Mouse (Mus musculus): Measurements from ENCODE around the gene Fam210b. TPM values are rescaled to one million over a fixed set of nuclear protein-coding genes. Genes with fewer than 3 reads are reported as not detected.
A peak's percentile ranks its signal among the peaks of the same experiment; 100 is the strongest.

The Fam210b gene
- polyA plus RNA-seq, 1 experiment from 2014 or later, result 27.6 TPM

DNA sequence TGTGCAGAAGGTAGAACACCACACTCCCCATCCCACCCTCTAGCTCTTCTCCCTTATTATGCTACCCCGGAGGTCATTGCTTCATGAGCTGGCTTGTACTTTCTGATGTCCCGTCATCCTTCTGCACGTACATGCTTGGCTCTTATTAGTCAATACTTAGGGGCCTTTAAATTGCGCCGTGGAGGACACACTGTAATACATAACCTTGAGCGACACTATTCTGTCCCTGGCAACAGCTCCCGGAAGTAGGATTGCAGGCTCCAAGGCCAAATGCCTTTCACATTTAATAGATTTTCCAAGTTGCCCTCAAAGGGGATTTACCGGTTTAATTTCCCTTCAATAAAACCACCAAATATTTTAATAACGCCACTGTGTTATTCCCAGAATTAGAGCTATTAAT, 33.6 kb upstream of the Fam210b start:
- no peaks in the 10 kb centered on the region for H3K9me3 ChIP-seq (ENCODE audit: control insufficient read depth, low read length)
- H3K4me1 ChIP-seq (replicated peaks; ENCODE audit: control insufficient read depth, insufficient read depth, low read length), result no peaks in the 10 kb centered on the region
- H3K4me2 ChIP-seq (replicated peaks; ENCODE audit: low read depth, low read length), result no peak overlapping the region
- DNase-seq (ENCODE audit: low spot score) (no peak), ATAC-seq (ENCODE audit: low FRiP score) (no peak)
- no peak overlapping the region for H3K9ac ChIP-seq (ENCODE audit: low read depth, low read length)
- H3K27ac ChIP-seq (ENCODE audit: low read depth, low read length), result no peak overlapping the region
- H3K4me3 ChIP-seq (ENCODE audit: low read depth, low read length), result no peak overlapping the region
- WGBS, result 92% methylated on average over 9 of the region's 9 CpGs
- H3K27me3 ChIP-seq (ENCODE audit: control insufficient read depth, insufficient read depth, low read length), result no peaks in the 10 kb centered on the region
- no peaks in the 10 kb centered on the region for H3K36me3 ChIP-seq (ENCODE audit: control insufficient read depth, insufficient read depth, low read length)

DNA sequence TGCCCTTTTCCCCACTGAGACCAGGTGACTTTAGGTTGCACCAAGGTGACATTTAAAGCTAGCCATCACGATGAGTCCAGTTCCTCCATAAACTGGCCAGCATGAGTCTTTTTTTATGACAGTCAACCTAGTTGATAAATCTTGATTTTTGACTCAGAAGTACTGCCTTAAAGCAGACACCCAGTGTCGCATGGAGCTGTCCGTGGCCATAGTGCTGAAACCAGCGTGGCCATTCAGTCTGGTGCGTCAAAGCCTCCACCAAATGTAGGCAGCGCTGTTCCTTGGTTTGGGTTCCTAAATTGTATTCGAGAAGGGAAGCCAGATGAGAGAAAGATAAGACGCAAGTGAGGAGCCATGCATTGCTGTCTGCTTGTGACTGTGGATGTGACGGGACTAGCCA, 24.5 kb upstream of the Fam210b start:
- H3K36me3 ChIP-seq (ENCODE audit: control insufficient read depth, insufficient read depth, low read length), result no peaks in the 10 kb centered on the region
- ATAC-seq (ENCODE audit: low FRiP score) (no peak), DNase-seq (ENCODE audit: low spot score) (peak; percentile 79)
- no peaks in the 10 kb centered on the region for H3K9me3 ChIP-seq (ENCODE audit: control insufficient read depth, low read length)
- no peak overlapping the region for H3K27ac ChIP-seq (ENCODE audit: low read depth, low read length)
- no peak overlapping the region for H3K9ac ChIP-seq (ENCODE audit: low read depth, low read length)
- no peak overlapping the region for H3K4me3 ChIP-seq (ENCODE audit: low read depth, low read length)
- no peaks in the 10 kb centered on the region for H3K4me1 ChIP-seq (replicated peaks; ENCODE audit: control insufficient read depth, insufficient read depth, low read length)
- no peaks in the 10 kb centered on the region for H3K27me3 ChIP-seq (ENCODE audit: control insufficient read depth, insufficient read depth, low read length)
- WGBS, result 21% methylated on average over 9 of the region's 9 CpGs
- no peak overlapping the region for H3K4me2 ChIP-seq (replicated peaks; ENCODE audit: low read depth, low read length)

DNA sequence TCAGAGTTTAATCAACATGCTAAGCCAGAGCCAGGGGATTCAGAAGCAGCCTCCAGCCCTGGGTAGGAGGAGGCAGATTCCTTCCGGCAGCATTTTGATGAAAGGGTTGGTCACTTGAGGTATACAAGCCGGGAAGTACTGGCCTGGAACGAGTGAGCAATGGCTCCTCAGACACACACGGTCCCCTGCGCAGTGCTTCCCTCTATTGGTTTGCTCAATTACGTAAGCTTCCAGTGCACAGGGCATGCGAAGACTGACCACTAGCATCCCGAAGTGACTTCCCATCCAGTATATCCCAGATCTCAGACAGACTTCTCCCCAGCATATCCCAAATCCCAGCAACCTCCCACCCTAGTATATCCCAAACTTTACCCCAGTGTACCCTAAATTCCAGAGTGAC, 17.1 kb upstream of the Fam210b start:
- ATAC-seq (ENCODE audit: low FRiP score) (no peak; the same call in 1 of the 2 replicates), DNase-seq (ENCODE audit: low spot score) (no peak)
- no peak overlapping the region for H3K27ac ChIP-seq (ENCODE audit: low read depth, low read length)
- H3K4me1 ChIP-seq (replicated peaks; ENCODE audit: control insufficient read depth, insufficient read depth, low read length), result no peaks in the 10 kb centered on the region
- no peak overlapping the region for H3K9ac ChIP-seq (ENCODE audit: low read depth, low read length)
- no peaks in the 10 kb centered on the region for H3K9me3 ChIP-seq (ENCODE audit: control insufficient read depth, low read length)
- no peak overlapping the region for H3K4me2 ChIP-seq (replicated peaks; ENCODE audit: low read depth, low read length)
- 55% methylated on average over 8 of the region's 8 CpGs for WGBS
- no peaks in the 10 kb centered on the region for H3K36me3 ChIP-seq (ENCODE audit: control insufficient read depth, insufficient read depth, low read length)
- H3K4me3 ChIP-seq (ENCODE audit: low read depth, low read length), result no peak overlapping the region
- no peaks in the 10 kb centered on the region; the same call in 1 of the 2 replicates for H3K27me3 ChIP-seq (ENCODE audit: control insufficient read depth, insufficient read depth, low read length)

DNA sequence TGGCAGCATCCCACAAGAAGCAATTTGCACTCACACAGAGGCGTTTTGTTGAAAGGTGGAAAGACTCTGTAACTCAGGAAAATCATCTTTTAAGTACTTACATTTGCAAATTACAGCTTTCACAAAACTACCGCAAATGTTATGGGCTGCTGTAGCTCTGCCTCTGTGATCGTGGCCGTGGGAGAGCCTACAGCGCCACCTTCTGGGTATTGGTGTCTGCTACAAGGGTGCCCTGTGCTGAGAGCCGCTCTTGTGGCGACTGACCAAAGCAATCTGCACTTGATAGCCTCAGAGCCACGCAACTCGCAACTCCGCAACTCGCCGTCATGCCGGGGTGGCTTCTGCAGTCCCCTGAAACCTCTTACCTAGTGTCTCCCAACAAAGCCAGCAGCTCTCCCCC, 16.2 kb upstream of the Fam210b start:
- H3K4me3 ChIP-seq (ENCODE audit: low read depth, low read length), result no peak overlapping the region
- no peak overlapping the region for H3K27ac ChIP-seq (ENCODE audit: low read depth, low read length)
- H3K4me2 ChIP-seq (replicated peaks; ENCODE audit: low read depth, low read length), result no peak overlapping the region
- 7% methylated on average over 13 of the region's 13 CpGs for WGBS
- H3K4me1 ChIP-seq (replicated peaks; ENCODE audit: control insufficient read depth, insufficient read depth, low read length), result no peaks in the 10 kb centered on the region
- no peaks in the 10 kb centered on the region for H3K9me3 ChIP-seq (ENCODE audit: control insufficient read depth, low read length)
- ATAC-seq (ENCODE audit: low FRiP score), result no peak
- DNase-seq (ENCODE audit: low spot score), result peak; percentile 86
- no peak overlapping the region for H3K9ac ChIP-seq (ENCODE audit: low read depth, low read length)
- no peaks in the 10 kb centered on the region for H3K36me3 ChIP-seq (ENCODE audit: control insufficient read depth, insufficient read depth, low read length)
- H3K27me3 ChIP-seq (ENCODE audit: control insufficient read depth, insufficient read depth, low read length), result no peaks in the 10 kb centered on the region; the same call in 1 of the 2 replicates

DNA sequence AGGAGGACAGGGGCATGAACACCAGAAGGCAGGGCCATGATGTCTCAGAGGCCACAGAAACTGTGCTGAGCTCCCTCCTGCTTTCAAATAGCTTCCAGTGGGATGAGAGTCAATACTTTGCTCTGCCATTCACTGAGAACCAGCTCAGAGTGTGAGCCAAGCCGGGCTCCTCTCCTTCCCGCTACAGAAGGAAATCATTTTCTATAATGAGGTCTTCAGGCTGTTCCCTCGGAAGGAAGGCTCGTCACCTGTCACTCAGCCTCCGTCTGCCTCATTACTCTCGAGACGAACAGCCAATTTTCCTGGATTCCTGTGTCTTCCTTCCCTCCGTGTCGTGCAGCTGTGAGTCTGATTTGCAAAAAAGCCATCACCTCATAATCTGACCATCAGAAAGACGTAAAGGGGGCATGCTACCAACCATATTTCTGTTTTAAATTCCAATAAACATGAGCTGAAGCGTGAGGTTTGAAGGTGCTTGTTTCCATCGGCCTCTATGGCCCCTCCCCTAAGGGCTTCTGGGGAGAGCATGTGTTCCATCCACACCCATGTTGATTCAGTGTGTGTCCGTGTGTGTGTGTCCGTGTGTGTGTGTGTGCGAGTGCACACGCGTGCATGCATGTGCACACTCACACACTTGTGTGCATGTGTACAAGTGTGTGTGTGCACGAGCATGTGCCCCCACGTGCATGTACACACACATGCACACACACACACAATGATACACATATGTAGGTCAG, 7.0 kb upstream of the Fam210b start:
- H3K4me2 ChIP-seq (replicated peaks; ENCODE audit: low read depth, low read length), result no peak overlapping the region
- H3K36me3 ChIP-seq (ENCODE audit: control insufficient read depth, insufficient read depth, low read length), result no peaks in the 10 kb centered on the region
- 77% methylated on average over 19 of the region's 19 CpGs for WGBS
- H3K27me3 ChIP-seq (ENCODE audit: control insufficient read depth, insufficient read depth, low read length), result no peaks in the 10 kb centered on the region
- no peak for ATAC-seq (ENCODE audit: low FRiP score)
- H3K4me1 ChIP-seq (replicated peaks; ENCODE audit: control insufficient read depth, insufficient read depth, low read length), result no peaks in the 10 kb centered on the region
- H3K9ac ChIP-seq (ENCODE audit: low read depth, low read length), result no peak overlapping the region
- H3K27ac ChIP-seq (ENCODE audit: low read depth, low read length), result no peak overlapping the region
- no peak overlapping the region for H3K4me3 ChIP-seq (ENCODE audit: low read depth, low read length)
- no peak for DNase-seq (ENCODE audit: low spot score)
- no peaks in the 10 kb centered on the region for H3K9me3 ChIP-seq (ENCODE audit: control insufficient read depth, low read length)

DNA sequence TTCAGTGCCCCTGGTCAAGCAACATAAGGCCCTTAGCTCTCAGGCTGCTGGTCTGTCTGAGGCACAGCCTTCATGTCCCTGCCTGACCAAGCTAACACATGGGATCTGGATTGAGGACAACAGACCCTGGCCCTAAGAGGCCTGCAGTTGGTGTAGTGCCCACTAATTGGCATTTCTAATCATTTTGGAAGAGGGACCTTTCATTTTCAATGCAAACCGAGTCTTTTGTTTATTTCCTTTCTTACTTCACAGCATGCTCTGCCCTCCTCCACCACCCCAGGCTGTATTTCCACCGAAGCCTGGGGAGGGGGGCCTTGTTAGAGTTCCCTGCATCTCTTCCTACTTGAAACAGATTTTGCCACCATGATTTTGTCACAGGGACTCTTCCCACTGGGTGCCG, 4.4 kb upstream of the Fam210b start:
- H3K27me3 ChIP-seq (ENCODE audit: control insufficient read depth, insufficient read depth, low read length), result no peaks in the 10 kb centered on the region
- no peaks in the 10 kb centered on the region for H3K36me3 ChIP-seq (ENCODE audit: control insufficient read depth, insufficient read depth, low read length)
- no peaks in the 10 kb centered on the region for H3K9me3 ChIP-seq (ENCODE audit: control insufficient read depth, low read length)
- H3K4me2 ChIP-seq (replicated peaks; ENCODE audit: low read depth, low read length), result no peak overlapping the region
- 34% methylated on average over 3 of the region's 3 CpGs for WGBS
- no peak overlapping the region for H3K27ac ChIP-seq (ENCODE audit: low read depth, low read length)
- H3K9ac ChIP-seq (ENCODE audit: low read depth, low read length), result no peak overlapping the region
- no peak overlapping the region for H3K4me3 ChIP-seq (ENCODE audit: low read depth, low read length)
- H3K4me1 ChIP-seq (replicated peaks; ENCODE audit: control insufficient read depth, insufficient read depth, low read length), result no peaks in the 10 kb centered on the region
- no peak for DNase-seq (ENCODE audit: low spot score)
- ATAC-seq (ENCODE audit: low FRiP score), result no peak

DNA sequence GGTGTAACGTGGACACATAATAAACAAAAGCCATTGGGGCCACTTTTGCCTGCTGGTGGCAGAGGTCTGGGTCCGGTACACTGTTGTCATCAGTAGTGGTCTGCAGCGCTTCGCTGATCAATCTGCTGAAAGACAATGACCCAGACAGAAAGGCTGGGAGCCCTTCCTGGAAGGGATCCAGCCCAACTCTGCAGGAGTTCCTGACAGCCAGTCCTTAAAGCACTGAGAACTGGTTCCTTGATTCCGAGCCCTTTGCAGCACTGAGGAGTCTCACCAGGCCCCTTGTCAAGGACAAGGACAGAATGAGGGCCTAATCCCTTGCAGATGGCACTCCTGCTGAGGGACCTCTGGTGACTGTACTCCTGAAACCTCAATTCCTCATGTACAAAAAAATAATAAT, 3.8 kb upstream of the Fam210b start:
- Histone ChIP-seq H3K9ac (ENCODE audit: low read depth, low read length) (no peak overlapping the region), H3K9me3 (ENCODE audit: control insufficient read depth, low read length) (no peaks in the 10 kb centered on the region), H3K36me3 (ENCODE audit: control insufficient read depth, insufficient read depth, low read length) (no peaks in the 10 kb centered on the region), H3K4me3 (ENCODE audit: low read depth, low read length) (no peak overlapping the region), H3K27ac (ENCODE audit: low read depth, low read length) (no peak overlapping the region), H3K27me3 (ENCODE audit: control insufficient read depth, insufficient read depth, low read length) (no peaks in the 10 kb centered on the region), H3K4me2 (replicated peaks; ENCODE audit: low read depth, low read length) (no peak overlapping the region), H3K4me1 (replicated peaks; ENCODE audit: control insufficient read depth, insufficient read depth, low read length) (0 out of 2 replicates have a peak, but pooled peaks cover 2% of the 10 kb centered on the region)
- ATAC-seq (ENCODE audit: low FRiP score), result no peak
- WGBS, result 33% methylated on average over 5 of the region's 5 CpGs
- DNase-seq (ENCODE audit: low spot score), result no peak

DNA sequence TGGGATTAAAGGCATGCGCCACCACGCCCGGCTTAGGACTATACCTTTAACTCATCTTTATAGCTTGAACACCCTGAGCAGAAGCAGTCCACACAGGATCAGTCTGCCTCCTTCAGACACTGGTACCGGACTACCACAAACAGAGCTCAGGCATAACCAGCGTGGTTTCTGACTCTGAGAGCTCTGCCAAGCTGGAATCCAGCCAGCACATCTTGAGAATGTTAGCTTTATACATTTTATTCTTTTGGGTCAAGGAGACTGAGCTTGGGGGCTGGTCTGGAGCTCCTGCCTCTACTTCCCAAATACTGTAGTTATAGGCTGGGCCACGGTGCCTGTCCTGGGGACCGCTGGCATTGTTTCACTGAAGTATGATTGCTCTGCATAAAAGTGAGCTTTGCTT, 1.6 kb upstream of the Fam210b start:
- DNase-seq (ENCODE audit: low spot score) (no peak), ATAC-seq (ENCODE audit: low FRiP score) (no peak)
- H3K4me3 ChIP-seq (ENCODE audit: low read depth, low read length), result no peak overlapping the region
- no peaks in the 10 kb centered on the region for H3K9me3 ChIP-seq (ENCODE audit: control insufficient read depth, low read length)
- H3K4me2 ChIP-seq (replicated peaks; ENCODE audit: low read depth, low read length), result no peak overlapping the region
- WGBS, result 91% methylated on average over 7 of the region's 7 CpGs
- H3K27ac ChIP-seq (ENCODE audit: low read depth, low read length), result no peak overlapping the region
- 0 out of 2 replicates have a peak, but pooled peaks cover 2% of the 10 kb centered on the region for H3K4me1 ChIP-seq (replicated peaks; ENCODE audit: control insufficient read depth, insufficient read depth, low read length)
- H3K9ac ChIP-seq (ENCODE audit: low read depth, low read length), result no peak overlapping the region
- no peaks in the 10 kb centered on the region for H3K27me3 ChIP-seq (ENCODE audit: control insufficient read depth, insufficient read depth, low read length)
- no peaks in the 10 kb centered on the region for H3K36me3 ChIP-seq (ENCODE audit: control insufficient read depth, insufficient read depth, low read length)

DNA sequence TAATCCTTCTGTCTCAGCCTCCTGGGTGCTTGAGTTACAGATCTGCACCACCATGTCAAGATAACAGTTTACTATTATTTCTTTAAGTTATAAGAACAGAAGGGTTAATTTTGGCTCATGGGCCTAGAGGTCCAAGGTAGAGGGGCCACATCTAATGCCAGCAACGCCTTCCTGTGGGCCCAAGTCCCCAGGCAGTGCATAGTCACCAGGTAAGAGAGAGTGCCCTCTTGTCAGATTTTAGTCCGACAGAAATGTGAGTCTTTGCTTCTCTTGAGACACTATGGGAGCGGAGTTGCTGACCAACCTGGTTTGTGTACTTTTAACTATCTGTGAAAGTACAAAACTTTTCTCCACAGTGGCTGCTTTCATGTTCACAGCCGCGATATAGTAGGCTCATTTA, 696 bp upstream of the Fam210b start:
- WGBS, result 39% methylated on average over 5 of the region's 5 CpGs
- Histone ChIP-seq H3K9ac (ENCODE audit: low read depth, low read length) (no peak overlapping the region), H3K9me3 (ENCODE audit: control insufficient read depth, low read length) (no peaks in the 10 kb centered on the region), H3K27ac (ENCODE audit: low read depth, low read length) (no peak overlapping the region), H3K4me3 (ENCODE audit: low read depth, low read length) (no peak overlapping the region), H3K4me1 (replicated peaks; ENCODE audit: control insufficient read depth, insufficient read depth, low read length) (0 out of 2 replicates have a peak, but pooled peaks cover 2% of the 10 kb centered on the region), H3K4me2 (replicated peaks; ENCODE audit: low read depth, low read length) (peak overlapping the region; percentile 97), H3K27me3 (ENCODE audit: control insufficient read depth, insufficient read depth, low read length) (no peaks in the 10 kb centered on the region), H3K36me3 (ENCODE audit: control insufficient read depth, insufficient read depth, low read length) (no peaks in the 10 kb centered on the region)
- peak; percentile 1; the same call in 1 of the 2 replicates for ATAC-seq (ENCODE audit: low FRiP score)
- no peak for DNase-seq (ENCODE audit: low spot score)

Measured in hindbrain, embryonic 11.5 days (tissue).